Mouse (Mus musculus): ENCODE results near the gene Dagla. TPM values are rescaled to one million over a fixed set of nuclear protein-coding genes. Genes with fewer than 3 reads are reported as not detected.

The Dagla gene
- total RNA-seq, 2 experiments from 2014 or later: 7.2 to 8.6 TPM

GRCm38 (mm10) chr19:10198723-10199122, 106.0 kb downstream of the Dagla start:
- intact Hi-C loops (cut with DNase I): loop anchor here (2.0 kb wide), 1 partner anchor 198 kb away; the partner anchor contains the start of genes Best1 and Rab3il1
- peak; percentile 92 for TF ChIP-seq CTCF (IDR thresholded peaks at IDR 0.05)
- H3K27ac ChIP-seq: no peak overlapping the region
- no peak overlapping the region for H3K4me3 ChIP-seq
- peak; percentile 86 for DNase-seq

- intact Hi-C loops (cut with DNase I): loop anchor here (2.0 kb wide), 1 partner anchor 197 kb away; the partner anchor contains the start of genes Best1 and Rab3il1
- DNase-seq: no peak
- TF ChIP-seq CTCF (IDR thresholded peaks at IDR 0.05): no peak
These were observed 106.4 kb downstream of the Dagla start for GRCm38 (mm10) chr19:10198286-10198685.

GRCm38 (mm10) chr19:10197130-10197529, 107.5 kb downstream of the Dagla start:
- no peak for TF ChIP-seq CTCF (IDR thresholded peaks at IDR 0.05)
- Histone ChIP-seq H3K4me3 (no peak overlapping the region), H3K27ac (no peak overlapping the region)
- DNase-seq: no peak
- intact Hi-C loops (cut with DNase I): no loop called here

More at GRCm38 (mm10) chr19:10198286-10198685, 106.4 kb downstream of the Dagla start:
- H3K4me3 ChIP-seq: no peak overlapping the region
- H3K27ac ChIP-seq: no peak overlapping the region

Other genes starting within 250 kb of the Dagla start
- 1 to 10 TPM; 1.7 to 4.1 TPM for gene Fads2, start 203.1 kb downstream of the Dagla start, total RNA-seq (2021)
- 1 to 10 TPM; 4.2 to 9.9 TPM for gene Fads1, start 122.0 kb downstream of the Dagla start, total RNA-seq (2021)
- 10 to 100 TPM; 80.3 to 98.7 TPM for gene Tmem258, start 100.9 kb downstream of the Dagla start, total RNA-seq (2021)
- gene Fen1, start 100.7 kb downstream of the Dagla start, total RNA-seq (2021): 1 to 10 TPM; 4.0 to 4.3 TPM
- gene Myrf, start 64.1 kb downstream of the Dagla start, total RNA-seq (2021): not detected
- gene Syt7, start 84.2 kb upstream of the Dagla start, total RNA-seq (2021): 1 to 10 TPM; 3.1 to 4.0 TPM
- under 1 TPM; 0.33 TPM for gene Lrrc10b, start 152.6 kb upstream of the Dagla start, total RNA-seq (2021)
- 1 to 10 TPM in 1 of 2 experiments, under 1 TPM in 1; 0.97 to 1.5 TPM for gene Ppp1r32, start 178.1 kb upstream of the Dagla start, total RNA-seq (2021)
- gene Cpsf7, start 220.4 kb upstream of the Dagla start, total RNA-seq (2021): 10 to 100 TPM; 20.3 to 21.7 TPM
- gene Sdhaf2, start 221.3 kb upstream of the Dagla start, total RNA-seq (2021): 10 to 100 TPM; 42.4 to 62.9 TPM

All from gastrocnemius, adult 2 months (tissue).